Mouse (Mus musculus) frontal cortex, postnatal 36 days (tissue): ENCODE measurements around the gene Fam20b.
"Not testable (repeated sequence)": the region's sequence is repeated elsewhere in the genome, so short reads cannot be mapped to it uniquely, and the experiment has no call there.

ENCODE experiments used
- DNase-seq, 2 experiments: peaks; one replicate each; pipeline ENCODE4 v3.0.0; 2022; ENCODE audit warnings: low spot score in 2 of 2

The Fam20b gene

GRCm38 (mm10) chr1:156672720-156673475 lies 46.0 kb downstream of the Fam20b start:
- no peak for DNase-seq

- DNase-seq, result peak in 1 of 2 experiments; percentile 50
Observed at GRCm38 (mm10) chr1:156671921-156672320, 47.0 kb downstream of the Fam20b start.

GRCm38 (mm10) chr1:156669208-156669983 lies 49.5 kb downstream of the Fam20b start:
- no peak for DNase-seq

- DNase-seq, result no peak
Observed at GRCm38 (mm10) chr1:156668602-156669001, 50.3 kb downstream of the Fam20b start.

- DNase-seq, result peak in 1 of 2 experiments; percentile 42
Observed at GRCm38 (mm10) chr1:156667141-156667926, 51.6 kb downstream of the Fam20b start.

DNA sequence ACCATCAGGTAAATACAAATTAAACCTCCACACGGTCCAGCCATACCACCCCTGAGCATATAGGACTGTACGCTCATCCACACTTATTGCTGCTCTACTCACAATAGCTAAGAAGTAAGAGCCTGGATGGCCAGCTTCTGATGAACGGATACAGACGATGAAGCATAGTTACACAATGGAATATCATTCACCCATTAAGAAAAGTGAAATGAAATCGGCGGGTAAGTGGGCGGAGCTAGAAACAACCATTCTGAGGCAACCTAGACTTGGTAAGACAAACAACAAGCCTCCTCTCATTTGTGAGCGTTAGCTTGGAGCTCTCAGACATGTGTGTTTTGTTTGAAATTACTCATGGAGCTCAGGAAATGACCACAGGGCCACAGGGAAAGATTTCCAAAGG lies 53.1 kb downstream of the Fam20b start:
- no peak for DNase-seq

DNA sequence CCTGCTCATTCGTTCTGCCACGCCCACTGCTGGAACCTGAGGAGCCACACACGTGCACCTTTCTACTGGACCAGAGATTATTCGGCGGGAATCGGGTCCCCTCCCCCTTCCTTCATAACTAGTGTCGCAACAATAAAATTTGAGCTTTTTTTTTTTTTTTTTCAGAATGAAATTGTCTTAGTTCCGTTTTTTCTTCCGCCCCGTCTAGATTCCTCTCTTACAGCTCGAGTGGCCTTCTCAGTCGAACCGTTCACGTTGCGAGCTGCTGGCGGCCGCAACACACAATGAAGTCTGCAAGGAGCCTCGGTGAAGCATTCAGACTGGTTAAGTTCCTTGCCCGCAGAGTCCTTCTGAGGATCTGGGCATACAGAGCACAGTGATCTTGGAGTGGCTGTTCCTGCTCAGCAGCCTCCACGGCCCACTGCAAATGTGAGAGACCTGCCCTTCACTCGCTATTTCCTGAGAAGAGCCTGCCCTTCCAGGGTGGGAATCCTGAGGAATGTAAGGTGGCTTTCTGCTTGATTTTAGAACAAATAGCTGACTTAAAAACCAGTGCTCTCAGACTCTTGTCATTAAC lies 58.1 kb downstream of the Fam20b start:
- not testable (repeated sequence) for DNase-seq

- DNase-seq, result no peak
Observed at GRCm38 (mm10) chr1:156659906-156660659, 58.8 kb downstream of the Fam20b start.

DNA sequence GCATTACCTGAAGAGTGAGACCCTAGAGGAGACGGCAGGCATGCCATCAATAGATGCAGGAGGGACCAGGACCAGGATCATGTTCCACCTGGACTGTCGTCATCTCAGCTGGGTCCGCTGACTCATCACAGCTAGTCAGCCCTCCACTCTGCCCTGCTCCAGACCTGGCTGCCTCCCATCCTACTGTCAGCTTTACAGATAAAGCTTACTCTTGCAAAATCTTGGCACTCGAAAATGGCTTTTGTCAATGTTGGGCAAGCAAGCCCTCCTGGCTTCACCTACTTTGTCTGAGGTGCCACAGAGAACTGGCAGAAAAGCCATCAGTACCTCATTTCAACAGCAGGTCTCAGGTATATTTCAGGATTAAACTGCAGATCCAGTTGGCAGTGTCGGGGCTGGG lies 60.2 kb downstream of the Fam20b start:
- DNase-seq, result no peak

GRCm38 (mm10) chr1:156657523-156657922 lies 61.4 kb downstream of the Fam20b start:
- no peak for DNase-seq

DNA sequence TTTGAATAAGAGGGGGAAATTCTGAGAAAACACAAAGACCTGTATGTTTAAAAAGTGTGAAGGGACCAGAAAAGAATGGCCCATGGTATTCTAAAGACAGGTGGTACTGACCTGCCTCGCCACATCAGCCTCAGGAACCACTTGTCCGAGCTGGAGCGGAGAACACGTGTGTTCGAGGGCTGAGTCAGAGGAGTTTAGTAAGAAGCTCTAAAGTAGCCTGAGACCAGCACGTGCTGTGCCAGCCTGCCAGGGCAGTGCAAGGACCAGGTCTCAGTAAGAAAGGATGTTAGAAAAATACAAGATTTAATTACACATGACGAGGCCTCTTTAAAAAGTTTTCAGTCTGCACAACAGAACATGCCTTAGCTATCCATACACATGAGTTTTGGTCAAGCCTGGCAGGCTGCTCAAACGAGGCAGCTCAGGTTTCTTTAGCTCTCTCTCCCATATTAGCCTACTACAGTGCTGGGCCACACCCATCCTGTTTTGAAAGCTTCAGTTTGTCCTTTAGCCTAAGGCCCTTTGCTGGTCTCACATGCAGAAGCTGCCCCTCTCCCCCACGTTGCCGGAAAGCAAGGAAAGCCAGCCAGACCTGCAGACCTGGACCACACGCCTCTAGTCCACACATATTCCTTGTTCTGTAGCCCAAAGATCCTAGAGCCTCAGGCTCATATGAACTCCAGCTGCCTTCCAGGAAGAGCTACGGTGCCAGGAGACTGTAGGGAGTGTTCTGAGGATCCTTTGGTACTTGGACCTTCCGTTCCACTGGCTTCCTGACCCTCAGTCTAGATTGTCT lies 64.0 kb downstream of the Fam20b start:
- DNase-seq, result no peak

- DNase-seq, result no peak
Observed at GRCm38 (mm10) chr1:156652189-156652822, 66.6 kb downstream of the Fam20b start.

DNA sequence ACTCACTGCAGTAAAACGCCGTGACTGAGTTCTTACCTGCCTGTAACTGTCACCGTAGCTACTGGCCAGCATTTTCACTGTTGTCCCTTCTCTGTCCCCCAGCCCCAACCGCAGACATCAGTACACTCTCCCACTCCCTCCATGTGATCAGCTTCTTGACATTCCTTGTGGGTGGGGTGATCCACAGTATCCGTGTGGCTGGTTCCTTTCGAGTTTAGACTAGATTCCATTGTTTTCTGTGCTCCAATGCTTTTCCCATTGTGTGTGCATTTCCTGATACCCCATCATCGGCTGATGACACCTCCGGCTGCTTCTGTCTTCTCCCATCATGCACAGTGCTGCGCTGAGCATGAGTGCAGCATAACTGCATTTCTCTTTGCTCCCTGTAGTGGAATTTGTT lies 68.3 kb downstream of the Fam20b start:
- no peak for DNase-seq

GRCm38 (mm10) chr1:156648705-156649104 lies 70.2 kb downstream of the Fam20b start:
- DNase-seq, result no peak

DNA sequence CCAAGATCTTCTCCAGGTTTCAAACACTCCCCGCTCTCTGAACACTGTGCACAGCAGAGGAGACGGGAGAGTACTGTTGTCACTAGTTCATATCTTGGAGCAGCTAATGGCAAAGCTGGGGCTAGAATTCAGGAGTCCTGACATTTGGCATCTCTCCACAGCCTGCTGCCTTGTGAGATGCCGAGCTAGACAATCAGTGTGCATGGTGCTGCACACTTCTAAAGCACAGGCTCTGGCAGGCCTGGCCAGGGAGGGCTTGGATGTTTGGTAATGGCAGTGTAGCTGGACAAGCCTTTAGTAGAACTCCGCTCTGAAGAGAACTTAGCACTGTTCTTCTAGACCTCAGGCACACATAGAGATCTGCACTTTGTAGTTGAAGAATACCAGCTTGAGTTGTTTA lies 72.9 kb downstream of the Fam20b start:
- no peak for DNase-seq

DNA sequence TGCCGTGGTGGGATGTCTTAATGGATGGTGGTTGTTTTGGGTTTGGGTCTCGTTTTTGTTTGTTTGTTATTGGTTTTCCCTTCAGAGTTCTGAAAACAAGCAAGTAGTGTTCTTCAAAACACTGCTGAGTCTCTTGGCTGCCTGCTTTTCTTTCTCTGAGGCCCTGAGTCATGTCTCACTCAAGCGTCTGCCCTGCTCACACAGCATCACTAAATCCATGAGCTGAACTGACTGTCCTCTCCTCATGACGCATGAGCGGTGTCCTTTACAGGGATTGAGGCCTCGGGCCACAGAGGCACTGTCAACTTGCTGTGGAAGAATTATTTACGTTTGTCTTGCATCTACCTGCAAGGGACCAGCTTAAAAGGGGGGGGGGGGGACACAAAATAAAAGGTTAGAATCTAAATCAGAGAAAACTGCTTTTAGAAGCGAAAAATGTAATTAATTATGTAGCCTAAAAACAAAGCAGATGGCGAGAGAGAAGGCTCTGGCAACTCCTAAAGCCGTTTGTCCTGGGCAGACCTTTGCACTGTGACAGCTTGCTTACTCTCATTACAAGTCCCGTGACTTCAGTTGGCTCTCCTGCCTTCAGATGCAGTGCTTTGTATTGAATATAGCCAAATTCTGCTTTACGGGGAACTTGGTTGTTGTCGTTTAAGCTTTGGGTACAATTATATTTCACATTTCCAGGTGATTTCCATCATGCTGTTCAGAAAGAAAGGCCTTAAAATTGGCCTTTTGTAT lies 73.9 kb downstream of the Fam20b start:
- DNase-seq, result no peak

- no peak for DNase-seq
Observed at GRCm38 (mm10) chr1:156644061-156644460, 74.8 kb downstream of the Fam20b start.

DNA sequence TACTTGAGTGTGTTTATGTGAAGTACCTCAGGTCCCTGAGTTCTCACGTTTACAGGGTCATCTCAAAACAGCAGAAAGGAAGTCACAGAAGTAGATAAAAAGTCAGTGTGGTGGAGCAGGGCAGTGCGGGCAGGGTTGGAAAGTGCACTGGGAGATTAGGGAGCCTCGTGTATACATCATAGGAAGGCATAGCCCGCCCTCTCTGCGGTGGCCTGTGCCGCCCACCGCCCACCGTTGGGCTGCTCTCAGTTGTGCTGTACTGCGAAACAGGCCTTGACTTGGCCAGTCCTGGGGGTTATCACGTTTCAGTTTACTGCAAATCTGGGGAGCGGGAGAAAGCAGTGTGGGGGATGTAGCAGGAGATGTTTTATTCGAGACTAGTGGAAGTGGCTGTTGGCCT lies 76.1 kb downstream of the Fam20b start:
- no peak for DNase-seq

DNA sequence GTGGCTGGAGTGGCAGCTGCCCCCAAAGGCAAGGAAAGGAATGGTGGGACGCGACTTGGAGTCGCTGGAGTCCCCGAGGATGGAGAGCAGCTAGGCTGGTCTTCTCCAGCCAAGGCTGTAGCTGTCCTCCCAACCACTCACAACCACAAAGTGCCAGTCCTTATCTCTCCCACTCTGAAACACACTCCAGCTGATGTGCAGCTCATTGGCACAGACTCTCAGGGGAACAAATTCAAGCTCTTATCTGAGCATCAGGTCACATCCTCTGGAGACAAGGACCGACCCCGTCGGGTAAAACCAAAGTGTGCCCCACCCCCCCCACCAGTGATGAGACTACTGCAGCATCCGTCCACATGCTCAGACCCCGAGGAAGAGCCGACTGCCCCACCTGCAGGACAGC lies 77.1 kb downstream of the Fam20b start:
- DNase-seq, result no peak
